Mouse (Mus musculus): ENCODE data around the gene Cep97.

DNA sequence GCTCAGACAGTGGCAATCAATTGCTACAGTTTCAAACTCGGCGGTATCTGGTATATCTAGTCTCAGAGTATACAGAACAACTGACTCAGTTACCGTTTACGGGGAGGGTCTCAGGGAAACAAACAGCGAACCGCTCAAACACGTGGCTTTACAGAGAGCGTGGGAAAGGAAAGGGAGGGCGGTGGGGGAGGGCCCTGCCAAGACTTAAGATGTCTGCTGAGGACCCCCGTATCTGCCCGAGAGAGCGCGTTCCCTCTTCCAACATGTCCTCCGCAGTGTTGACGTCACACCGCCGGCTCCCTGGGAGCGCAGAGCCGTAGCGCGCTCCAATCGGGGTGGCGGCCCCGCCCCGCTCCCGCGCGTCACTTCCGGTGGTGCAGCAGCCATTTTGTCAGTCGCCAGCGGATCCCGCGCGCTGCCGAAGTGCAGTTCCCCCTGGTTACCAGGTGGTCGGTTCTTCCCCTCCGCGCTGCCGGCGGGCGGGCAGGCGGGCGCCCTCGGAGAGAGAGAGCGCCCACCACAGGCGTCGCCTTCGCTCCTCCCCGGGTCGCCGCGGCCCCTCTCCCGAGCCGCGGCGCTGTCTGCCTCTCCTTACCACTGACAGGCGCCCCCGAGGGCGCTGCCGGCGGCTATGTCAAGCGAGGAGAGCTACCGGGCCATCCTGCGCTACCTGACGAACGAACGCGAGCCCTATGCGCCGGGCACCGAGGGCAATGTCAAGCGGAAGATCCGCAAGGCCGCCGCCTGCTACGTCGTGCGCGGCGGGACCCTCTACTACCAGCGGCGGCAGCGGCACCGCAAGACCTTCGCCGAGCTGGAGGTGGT lies 39.0 kb upstream of the Cep97 start, which contains the start of gene Zbtb11:
- TF ChIP-seq CTCF (IDR thresholded peaks at IDR 0.05 in 2 of 3, conservative IDR thresholded peaks at IDR 0.05 in 1 of 3; ENCODE audit: control insufficient read depth in 1 of 3, insufficient read depth in 1 of 3, low read depth in 2 of 3, low read length in 3 of 3, poor library complexity in 1 of 3, severe bottlenecking in 1 of 3): no peak
- 0 out of 2 replicates have a peak, but pooled peaks have one; percentile 24 for TF ChIP-seq MAFK (IDR thresholded peaks at IDR 0.05; ENCODE audit: borderline replicate concordance, low read depth, low read length)

Measured in MEL (cell line).